Mouse (Mus musculus) cerebellum, adult (tissue): Measurements from ENCODE around the gene Hagh.

Source experiments
- ATAC-seq: cut with Nextera tagmentation; 2 replicates; pipeline ENCODE4 v1.9.2; 2017; ENCODE audit warnings: mild to moderate bottlenecking, moderate library complexity, mixed read lengths; ENCODE audit not compliant: insufficient number of reproducible peaks, low FRiP score, low TSS enrichment

The Hagh gene

DNA sequence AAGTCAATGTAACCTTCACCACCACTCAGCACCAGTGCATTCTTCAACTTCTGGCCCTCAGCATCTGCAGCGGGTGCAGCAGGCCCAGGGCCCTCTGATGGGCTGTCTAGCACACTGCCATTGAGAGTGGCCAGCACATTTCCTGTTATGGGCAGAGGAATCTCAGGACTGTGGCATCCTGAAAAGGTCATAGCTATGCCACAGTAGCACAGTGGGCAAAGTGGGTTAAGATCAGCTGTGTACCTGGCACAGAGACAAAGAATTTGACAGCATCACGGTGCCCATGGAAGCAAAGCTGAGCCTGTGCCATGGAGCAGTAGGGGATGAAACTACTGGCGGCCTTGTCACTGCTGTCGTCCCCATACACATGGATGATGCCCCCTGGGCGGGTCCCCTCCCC, 59.2 kb downstream of the Hagh start:
- ATAC-seq, result no peak

DNA sequence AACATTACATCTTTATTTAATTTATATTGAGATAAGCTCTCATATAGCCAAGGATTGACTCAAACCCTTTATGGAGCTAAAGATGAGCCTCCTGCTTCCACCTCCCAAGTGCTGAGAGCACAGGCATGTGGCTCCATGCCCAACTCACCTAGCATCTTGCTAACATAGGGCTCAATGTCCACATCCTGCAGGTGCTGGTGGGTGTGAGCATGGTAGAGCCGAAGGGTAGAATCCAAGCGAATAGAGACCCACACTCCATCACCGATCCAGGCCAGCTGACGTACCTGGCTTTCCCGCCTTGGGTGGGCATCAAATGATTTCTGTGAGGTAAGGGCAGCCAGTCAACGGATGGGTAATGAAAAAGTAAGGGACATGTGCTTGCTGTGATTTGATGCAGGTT, 60.1 kb downstream of the Hagh start:
- ATAC-seq, result no peak

DNA sequence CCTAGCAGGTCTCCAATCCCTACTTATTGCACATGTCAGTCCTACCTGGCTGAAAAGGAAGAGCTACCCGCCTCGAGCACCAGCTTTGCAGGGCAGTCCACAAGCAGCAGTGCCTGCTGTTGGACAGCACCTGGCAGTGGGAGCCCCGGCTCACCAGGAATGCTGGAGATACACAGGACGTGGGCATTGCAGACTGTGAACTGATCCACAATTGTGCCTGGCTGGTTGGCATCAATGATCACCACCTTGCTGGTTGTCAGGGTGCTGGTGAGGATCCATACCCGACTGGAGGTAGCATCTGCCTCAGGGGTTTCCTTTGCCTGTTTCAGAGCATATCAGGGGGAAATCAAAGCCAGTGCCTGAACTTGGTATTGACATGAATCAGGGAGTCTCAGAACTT, 62.2 kb downstream of the Hagh start:
- no peak for ATAC-seq

DNA sequence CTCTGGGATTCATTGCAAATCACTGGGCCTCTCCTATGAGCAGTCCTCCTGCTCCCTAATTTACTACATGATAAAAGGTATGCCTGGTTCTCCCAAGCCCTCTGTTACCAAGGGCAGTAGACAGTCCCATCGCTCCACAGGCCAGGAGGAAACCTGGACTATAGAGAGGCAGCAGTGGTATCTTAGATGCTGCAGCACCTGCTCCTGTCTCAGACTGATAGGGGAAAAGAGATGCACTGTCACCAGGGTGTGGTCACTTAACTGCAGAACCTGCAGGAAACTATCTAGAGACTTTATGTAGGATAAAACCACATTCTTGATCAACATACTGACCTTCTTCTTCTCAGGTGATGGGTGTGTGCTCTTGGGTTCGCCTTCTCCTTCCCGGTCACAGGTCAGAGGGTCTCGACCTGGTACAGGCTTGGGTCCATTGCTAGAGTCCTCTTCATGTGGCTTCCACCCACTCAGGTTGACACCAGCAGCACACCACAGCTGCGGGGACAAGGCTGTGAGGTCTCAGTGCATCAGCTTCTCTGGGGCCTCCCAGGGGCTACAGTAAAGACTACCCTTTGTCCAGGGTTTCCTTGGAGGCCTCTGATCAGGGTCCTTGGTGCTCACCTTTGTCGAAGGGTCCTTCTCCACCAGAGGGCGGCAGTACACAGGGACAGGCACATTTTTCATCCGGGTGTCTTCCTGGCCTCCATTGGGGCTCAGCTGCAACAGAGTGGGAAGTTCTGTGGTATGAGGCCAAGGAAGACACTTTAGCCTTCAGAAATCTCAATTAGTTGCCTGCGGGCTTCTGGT, 62.9 kb downstream of the Hagh start:
- no peak for ATAC-seq

DNA sequence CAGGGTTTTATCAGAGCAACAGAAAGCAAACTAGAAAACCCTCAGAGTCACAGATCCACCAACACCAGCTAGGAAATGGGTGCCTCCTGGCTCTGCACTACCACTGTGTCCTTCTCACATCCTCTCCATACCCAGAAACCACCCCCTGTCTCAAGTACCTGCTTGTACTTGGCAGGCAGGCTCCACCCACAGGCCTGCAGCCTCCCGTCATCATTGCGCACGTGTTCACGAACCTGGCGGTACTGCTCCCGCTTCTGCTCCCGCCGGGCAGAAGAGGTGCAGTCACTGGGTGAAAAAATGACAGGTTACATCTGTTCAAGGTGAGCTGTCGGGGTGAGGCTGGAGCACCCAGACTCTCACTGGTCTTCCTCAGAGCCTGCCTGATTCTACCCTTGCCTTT, 63.8 kb downstream of the Hagh start:
- ATAC-seq, result no peak

DNA sequence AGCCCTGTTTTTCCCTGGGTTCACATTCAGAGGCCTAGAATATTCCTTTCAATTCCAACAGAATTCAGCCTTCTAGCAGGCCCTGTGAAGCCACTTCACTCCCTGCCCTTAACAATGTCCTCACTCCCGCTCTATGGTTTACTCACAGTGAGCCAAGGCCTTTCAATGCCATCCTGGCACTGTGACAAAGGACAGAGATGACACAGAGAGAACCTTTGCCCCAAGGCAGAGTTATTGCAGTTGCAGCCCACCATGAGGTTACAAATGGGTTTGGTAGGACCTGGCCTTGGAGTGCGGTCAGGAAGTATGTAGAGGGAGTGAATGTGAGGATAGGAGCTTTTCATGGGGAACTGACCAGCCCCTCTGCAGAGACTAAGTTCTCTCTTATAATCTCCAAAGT, 67.6 kb downstream of the Hagh start:
- ATAC-seq, result no peak

DNA sequence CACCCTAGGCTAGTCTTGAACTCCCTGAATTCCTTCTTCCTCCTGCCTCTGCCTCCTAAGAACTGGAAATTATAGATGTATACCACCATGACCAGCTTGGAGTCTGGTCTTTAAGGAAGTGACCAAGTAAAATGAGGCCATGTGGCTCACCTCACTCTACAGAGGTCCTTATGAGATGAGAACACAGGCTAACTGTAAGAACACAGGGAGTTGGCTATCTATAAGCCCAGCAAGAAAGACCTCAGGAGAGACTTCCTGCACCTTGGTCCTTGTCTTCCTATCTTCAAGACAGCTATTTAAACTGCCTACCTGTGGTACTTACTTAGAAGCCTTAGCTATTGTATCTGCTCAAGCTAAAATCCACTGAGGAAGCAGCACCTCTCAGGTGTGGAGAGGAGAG, 74.0 kb downstream of the Hagh start:
- no peak for ATAC-seq
